Mouse (Mus musculus): ENCODE results near the gene Atl3.
A peak's percentile ranks its signal among the peaks of the same experiment; 100 is the strongest.

The Atl3 gene

DNA sequence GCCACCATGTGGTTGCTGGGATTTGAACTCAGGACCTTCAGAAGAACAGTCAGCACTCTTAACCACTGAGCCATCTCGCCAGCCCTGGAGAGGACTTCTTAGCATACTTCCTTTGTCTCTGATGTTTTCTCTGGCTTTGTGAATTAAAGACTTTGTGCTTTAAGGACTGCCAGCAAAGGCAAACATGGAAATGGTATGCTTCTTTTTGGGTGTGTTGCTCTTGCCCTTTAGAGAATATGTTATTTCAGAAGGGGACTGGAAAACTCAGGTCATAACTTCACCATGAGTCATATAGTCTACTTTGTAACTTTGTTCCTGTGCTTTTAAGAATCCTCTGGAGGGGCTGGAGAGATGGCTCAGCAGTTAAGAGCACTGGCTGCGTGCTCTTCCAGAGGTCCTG, 5.0 kb downstream of the Atl3 start:
- DNase-seq (ENCODE audit: low read depth, low spot score) = no peak

- DNase-seq (ENCODE audit: low read depth, low spot score) = no peak
Measured at GRCm38 (mm10) chr19:7500701-7501100, 6.9 kb downstream of the Atl3 start.

DNA sequence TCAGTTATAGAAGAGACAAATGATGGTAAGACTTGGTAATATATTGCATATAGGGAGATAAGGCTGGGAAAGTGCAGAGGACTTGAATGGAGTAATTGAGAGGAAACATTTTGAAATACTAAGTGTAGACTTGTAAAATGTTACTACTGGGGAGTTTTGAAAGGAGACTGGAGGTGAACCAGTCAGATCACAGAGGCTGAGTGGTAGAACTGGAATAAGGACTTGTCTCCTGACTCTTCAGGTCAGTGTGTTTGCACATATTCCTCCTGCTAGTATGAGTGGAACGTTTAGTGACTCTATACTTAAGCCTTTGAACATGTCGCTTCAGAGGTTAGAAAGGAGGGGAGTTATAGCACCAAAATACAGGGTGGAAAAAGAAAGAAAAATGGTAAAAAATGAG, 8.6 kb downstream of the Atl3 start:
- DNase-seq (ENCODE audit: low read depth, low spot score) = no peak

GRCm38 (mm10) chr19:7506321-7506720, 12.5 kb downstream of the Atl3 start:
- DNase-seq (ENCODE audit: low read depth, low spot score) = no peak

DNA sequence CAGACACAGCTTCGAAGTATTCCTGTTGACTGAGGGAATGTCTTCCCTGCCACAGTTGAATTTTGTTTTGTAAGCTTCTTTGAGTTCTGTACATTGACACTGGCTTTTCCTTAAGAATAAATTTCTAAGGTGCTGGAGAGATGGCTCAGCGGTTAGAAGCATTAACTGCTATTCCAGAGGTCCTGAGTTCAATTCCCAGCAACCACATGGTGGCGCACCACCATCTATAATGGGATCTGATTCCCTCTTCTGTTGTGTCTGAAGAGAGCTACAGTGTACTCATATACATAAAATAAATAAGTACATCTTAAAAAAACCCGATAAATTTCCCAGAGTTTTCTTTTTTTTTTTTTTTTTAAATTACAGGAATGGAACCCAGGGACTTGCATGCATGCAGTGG, 14.2 kb downstream of the Atl3 start:
- DNase-seq (ENCODE audit: low read depth, low spot score) = peak; percentile 42

DNA sequence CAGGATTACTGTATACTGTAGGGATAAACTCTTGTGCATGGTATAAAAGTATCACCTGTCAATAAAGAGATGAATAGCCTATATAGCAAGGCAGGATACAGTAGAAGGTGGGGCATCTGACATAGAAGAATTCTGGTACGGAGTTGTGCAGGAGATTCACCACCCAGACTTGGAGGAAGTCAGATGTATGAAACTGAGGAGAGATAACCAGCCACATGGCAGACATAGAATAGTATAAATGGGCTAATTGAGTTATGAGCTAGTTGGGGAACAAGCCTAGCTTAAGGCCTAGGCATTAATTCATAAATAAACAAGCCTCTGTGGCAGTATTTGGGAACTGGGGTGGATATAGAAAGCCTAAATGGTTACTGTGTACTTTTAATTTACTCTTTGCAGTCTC, 22.6 kb downstream of the Atl3 start:
- DNase-seq (ENCODE audit: low read depth, low spot score) = no peak

DNA sequence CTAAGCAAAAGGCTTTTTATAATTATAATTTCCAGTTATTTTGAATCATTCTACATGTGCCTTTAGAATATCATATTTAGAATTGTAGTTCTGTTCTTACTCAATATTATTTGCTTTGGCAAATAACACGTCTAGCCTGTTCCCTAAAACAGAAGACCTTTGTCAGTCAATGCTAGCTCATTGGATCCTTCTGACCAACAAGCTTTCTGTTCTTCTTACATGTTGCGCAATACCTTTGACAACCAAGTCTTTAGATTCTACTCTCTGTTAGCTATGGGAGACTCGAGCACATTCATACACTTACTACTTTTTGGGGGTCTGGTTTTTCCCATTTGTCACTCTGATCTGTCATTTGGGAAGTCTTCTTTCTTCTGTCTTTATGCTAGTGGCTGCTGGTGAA, 27.8 kb downstream of the Atl3 start:
- no peak for DNase-seq (ENCODE audit: low read depth, low spot score)

DNA sequence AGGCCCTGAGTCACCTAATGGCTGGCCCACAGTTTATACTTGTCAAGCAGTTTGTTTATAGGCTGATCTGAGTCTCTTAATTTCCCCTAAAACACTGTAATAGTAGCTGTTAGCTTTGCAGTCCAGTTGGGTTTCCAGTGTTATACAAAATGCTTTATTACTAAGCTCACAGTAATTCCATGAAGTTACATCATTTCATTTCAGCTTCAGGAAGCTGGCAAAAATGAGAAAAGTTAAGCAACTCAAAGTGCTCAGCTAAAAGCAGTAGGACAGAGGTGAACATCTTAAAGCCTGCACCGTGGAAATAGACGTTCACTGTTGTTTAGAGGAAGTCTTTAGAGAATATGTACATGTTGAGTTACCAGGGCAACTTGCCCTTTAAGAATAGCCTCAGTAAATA, 29.0 kb downstream of the Atl3 start:
- no peak for DNase-seq (ENCODE audit: low read depth, low spot score)

DNA sequence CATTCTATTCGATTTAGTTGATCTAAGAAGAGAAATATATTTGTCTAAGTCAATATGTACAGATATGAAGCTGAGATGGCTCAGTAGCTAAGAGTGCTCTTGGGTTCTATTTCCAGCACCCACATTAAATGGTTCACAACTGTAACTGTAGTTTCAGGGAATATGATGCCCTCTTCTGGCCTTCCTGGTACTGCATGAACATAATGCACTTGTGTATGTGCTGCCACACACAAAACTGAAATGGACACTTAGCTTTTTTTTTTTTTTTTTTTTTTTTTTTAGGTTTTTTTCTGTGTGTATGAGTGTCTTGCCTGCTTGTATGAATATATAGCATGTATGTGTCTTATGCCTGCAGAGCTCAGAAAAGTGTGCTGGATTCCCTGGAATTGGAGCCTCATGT, 29.5 kb downstream of the Atl3 start:
- peak; percentile 50 for DNase-seq (ENCODE audit: low read depth, low spot score)

DNA sequence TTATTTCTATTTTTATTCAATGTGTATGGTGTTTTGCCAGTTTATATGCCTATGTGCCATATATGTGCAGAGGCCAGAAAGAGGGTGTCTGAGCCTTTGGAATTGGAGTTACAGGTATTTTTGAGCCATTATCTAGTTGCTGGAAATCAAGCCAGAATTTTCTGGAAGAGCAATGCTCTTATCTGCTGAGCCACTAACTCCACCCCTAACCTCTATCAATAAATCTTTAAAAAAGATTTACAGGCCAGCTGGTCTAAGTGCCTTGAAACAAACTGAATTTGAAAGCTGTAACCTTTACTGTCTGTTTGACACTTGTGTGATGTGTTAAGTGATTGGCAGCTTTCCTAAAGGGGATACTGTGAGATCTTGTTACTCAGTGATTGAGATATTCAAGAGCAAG, 29.9 kb downstream of the Atl3 start:
- no peak for DNase-seq (ENCODE audit: low read depth, low spot score)

DNA sequence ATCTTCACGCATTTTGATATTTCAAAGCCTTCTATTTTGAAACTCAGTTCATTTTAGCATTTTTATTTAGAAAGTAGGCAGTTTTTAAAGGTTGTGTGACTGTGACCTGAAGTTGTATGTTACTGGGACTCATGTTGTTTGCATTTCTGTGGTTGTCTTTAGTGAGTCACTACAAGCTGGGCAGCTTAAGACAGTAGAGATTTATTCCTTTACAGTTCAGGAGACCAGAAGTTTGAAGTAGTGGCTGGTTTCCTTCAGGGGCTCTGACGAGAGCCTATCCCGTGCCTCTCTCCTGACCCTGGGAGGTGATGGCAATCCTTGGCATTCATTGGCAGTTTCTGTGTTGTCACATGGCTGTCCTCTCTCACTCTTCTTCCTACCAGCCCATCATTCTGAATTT, 31.0 kb downstream of the Atl3 start:
- DNase-seq (ENCODE audit: low read depth, low spot score) = no peak

- peak; percentile 61 for DNase-seq (ENCODE audit: low read depth, low spot score)
Measured at GRCm38 (mm10) chr19:7528639-7529428, 35.0 kb downstream of the Atl3 start.

DNA sequence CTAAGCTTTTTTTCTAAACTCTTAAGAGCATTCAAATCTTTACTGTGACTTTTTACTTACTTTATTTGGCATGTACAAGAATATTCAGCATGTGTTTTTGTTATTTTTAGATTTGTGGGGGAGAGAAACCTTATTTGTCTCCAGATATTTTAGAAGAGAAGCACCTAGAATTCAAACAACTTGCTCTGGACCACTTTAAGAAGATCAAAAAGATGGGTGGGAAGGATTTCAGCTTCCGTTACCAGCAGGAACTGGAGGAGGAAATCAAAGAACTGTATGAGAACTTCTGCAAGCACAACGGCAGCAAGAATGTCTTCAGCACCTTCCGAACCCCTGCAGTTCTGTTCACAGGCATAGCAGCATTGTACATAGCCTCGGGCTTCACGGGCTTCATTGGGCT, 38.1 kb downstream of the Atl3 start:
- no peak for DNase-seq (ENCODE audit: low read depth, low spot score)

DNA sequence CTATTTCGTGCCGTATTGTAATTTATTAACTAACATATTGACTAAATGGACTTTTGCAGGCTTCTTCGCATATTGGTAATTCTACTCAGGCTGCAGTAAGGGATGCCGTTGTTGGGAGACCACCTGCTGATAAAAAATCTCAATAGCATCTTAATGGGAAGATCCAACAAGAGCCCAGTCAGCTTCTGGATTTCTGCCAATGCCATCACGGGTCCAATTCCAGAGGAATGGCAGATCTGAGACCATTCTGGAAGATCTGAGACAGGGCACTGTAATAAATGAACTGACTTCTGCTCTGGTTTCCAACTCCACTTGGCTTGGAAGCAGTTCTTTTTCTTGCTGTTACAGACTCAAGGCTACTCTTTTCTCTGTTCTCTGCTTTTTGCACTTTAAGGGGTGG, 40.1 kb downstream of the Atl3 start:
- no peak for DNase-seq (ENCODE audit: low read depth, low spot score)

DNA sequence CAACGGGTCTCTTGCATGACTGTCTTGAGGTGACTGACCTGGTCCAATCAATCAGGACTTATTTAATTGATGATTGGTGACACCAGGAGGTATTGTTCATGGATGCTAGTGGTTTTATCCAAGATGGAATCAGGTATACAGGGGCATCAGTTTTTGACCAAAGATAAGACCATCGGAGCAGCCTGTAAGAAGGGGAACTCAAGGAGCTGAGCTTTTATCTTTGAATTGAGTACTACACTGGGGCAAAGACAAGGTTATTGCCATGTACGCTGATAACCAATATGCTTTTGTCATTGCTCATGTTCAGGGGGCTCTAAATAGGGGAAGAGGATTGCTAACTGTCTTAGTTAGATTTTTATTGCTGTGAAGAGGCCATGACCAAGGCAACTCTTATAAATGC, 55.1 kb downstream of the Atl3 start:
- no peak for DNase-seq (ENCODE audit: low read depth, low spot score)

DNA sequence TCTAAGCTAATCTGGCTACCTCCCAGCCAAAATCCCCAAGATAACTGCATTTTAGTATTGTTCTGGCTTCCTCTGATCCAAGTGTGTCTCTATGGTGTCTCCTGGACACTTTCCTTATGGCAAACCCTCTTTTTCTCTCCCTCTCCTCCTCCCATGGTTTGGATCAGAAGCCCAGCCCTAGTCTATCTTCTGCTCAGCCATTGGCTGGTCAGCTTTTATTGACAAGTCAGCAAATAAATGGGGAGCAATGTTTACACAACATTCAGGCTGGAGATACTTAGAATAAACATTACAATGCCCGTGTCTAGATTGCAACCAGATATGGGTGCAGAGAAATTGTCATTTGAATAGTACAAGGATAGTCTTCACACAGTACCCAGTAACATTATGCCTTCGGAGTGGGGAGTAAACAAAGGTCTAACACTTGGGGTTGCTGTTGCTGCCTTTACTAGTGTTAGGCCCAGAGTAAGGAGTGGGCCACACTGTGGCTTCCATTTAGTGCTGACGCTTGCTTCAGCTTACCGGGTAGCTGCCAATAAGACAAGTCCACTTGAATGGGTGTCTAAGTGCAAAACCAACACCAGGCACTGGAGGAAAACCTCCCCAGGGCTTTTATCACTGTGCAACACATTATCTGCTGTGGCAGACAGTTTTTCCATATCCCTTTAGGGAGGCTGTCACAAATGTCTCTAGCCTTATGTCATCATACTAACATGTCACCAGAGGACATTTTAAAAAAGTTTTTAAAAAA, 57.9 kb downstream of the Atl3 start:
- no peak for DNase-seq (ENCODE audit: low read depth, low spot score)

- no peak for DNase-seq (ENCODE audit: low read depth, low spot score)
Measured at GRCm38 (mm10) chr19:7552301-7552673, 58.4 kb downstream of the Atl3 start.

DNA sequence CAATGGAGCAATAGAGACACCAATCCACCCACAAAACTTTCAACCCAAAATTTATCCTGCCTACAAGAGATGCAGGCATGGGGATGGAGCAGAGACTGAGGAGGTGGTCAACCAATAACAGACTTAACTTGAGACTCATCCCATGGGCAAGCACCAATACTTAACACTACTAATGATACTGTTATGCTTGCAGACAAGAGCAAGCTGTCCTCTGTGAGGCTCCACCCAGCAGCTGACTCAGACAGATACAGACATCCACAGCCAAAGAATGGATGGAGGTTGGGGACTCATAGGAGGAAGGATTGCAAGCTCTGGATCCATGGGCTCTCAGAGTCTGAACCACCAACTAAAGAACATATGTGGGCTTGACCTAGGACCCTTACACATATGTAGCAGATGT, 59.6 kb downstream of the Atl3 start:
- no peak for DNase-seq (ENCODE audit: low read depth, low spot score)

DNA sequence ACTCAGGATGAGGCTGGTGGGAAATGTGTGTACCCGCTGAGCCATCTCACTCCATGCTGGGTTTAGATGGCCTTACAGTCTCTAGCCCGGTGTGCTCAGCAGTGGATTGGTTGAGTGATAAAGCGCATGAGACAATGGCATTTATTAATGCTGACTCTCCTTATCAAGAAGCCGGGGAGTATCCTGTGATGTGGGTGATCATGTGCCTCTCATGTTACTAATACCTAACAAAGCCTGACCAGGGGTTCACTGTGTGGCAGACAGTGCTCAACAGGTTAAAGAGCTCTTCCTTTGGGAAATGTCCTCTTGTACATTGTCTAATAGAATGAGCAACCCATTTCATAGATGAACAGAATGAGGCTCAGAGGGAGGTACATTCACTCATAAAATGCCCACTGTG, 61.0 kb downstream of the Atl3 start:
- no peak for DNase-seq (ENCODE audit: low read depth, low spot score)

- DNase-seq (ENCODE audit: low read depth, low spot score) = no peak
Measured at GRCm38 (mm10) chr19:7556641-7557040, 62.8 kb downstream of the Atl3 start.

GRCm38 (mm10) chr19:7557328-7557822, 63.5 kb downstream of the Atl3 start, which contains the start of gene Pla2g16:
TSS of gene Pla2g16 (plus strand) at chr19:7557459.
- DNase-seq (ENCODE audit: low read depth, low spot score) = peak; percentile 61

DNA sequence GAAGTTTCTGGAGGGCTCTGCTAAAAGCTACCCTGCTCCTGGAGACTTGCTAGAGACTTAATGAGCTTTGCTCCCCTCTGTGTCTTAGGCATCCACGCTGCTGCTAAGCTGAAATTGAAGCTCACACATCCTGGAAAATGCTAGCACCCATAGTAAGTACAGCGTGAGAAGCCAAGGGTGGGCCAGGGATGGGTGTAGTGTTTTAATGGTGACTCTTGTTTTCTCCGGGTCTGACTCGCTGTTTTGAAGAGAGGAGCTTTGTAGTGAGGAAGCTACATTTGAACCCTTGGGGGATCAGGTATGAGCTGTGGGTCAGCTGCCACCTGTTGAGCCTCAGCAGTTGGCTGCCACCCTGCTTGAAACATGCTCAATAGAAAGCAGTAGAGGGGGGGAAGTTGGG, 64.0 kb downstream of the Atl3 start:
- no peak for DNase-seq (ENCODE audit: low read depth, low spot score)

DNA sequence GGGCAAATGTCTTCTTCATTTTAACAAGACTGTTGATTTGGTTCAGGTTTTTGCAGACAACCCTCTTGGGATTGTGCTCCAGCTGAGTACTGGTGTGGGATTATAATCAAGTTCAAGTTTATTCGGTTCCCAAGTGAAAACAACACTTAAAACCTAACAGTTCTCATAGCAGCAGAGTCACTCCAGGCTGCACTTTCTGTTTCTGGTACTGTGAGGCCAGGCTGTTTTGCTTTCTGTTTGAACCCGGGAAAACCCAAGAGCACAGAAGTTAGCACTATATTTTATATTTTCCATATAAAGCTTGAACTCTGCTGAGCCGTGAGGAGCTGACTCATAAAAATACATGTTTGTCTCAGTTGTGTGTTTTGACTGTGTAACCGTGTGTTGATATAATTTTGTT, 64.8 kb downstream of the Atl3 start:
- no peak for DNase-seq (ENCODE audit: low read depth, low spot score)

All from ES-CJ7 (cell line).